Mouse (Mus musculus) CH12.LX (cell line): ENCODE data around the gene Kif3b.

ENCODE experiments used
- CTCF ChIP-seq, 2 experiments: IDR thresholded peaks in 1 of 2; conservative IDR thresholded peaks in 1 of 2; 2 replicates each; pipeline ENCODE4 v1.5.1; 2011 to 2012; ENCODE audit warnings: low read depth in 2 of 2, low read length in 2 of 2, improper control_type of control experiment in 1 of 2, inconsistent platforms in 1 of 2, mild to moderate bottlenecking in 1 of 2, moderate library complexity in 1 of 2
- E2F4 ChIP-seq: IDR thresholded peaks from 2 replicates; pipeline ENCODE4 v1.6.1; 2011; ENCODE audit warnings: low read depth, low read length, improper control_type of control experiment; ENCODE audit not compliant: insufficient replicate concordance
- MAFK ChIP-seq: IDR thresholded peaks from 2 replicates; pipeline ENCODE4 v1.6.1; 2011; ENCODE audit warnings: low read length, improper control_type of control experiment; ENCODE audit not compliant: insufficient replicate concordance
- MYC ChIP-seq: IDR thresholded peaks from 2 replicates; pipeline ENCODE4 v1.6.1; 2011; ENCODE audit warnings: low read depth, mild to moderate bottlenecking, improper control_type of control experiment, low read length
- POLR2A ChIP-seq: IDR thresholded peaks from 2 replicates; pipeline ENCODE4 v1.6.1; 2011; ENCODE audit warnings: low read depth, mild to moderate bottlenecking, improper control_type of control experiment, low read length

- no peak for TF ChIP-seq MAFK
- no peak for TF ChIP-seq E2F4
- TF ChIP-seq POLR2A, result 0 out of 2 replicates have a peak, but pooled peaks have one; percentile 29
- TF ChIP-seq MYC, result peak; percentile 83
- no peak for TF ChIP-seq CTCF (conservative IDR thresholded peaks at IDR 0.05 in 1 of 2, IDR thresholded peaks at IDR 0.05 in 1 of 2; ENCODE audit: low read depth in 2 of 2, low read length in 2 of 2)
Observed at GRCm38 (mm10) chr2:153263053-153263452, 28.2 kb upstream of the Kif3b start.
